Mouse (Mus musculus): ENCODE data around the gene Fbll1. TPM values are rescaled to one million over a fixed set of nuclear protein-coding genes. Genes with fewer than 3 reads are reported as not detected.

The Fbll1 gene
- not detected for polyA plus RNA-seq (2014; fragmentation: Illumina TruSeq; extraction: RNeasy Lipid Tissue Mini Kit (QIAGEN cat#74804); ENCODE audit: low read depth, low replicate concordance)

DNA sequence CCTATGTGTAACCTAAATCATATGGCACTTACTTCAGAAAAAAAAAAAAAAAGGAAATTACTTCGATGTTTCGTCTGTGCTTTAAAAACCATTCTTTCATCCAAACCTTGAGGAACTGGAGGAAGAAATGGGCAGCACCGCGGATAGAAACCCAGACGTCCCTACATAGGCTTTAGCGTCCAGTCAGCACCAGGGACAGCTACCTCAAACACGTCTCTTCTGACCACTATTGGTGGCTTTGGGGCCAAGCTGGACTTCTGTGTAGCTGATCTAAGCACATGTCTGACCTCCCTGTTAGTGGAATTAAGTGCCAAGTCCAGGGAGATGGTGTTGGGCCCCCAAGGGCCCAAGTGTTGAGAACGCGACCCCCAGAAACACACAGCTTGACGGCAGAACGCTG lies at the start of gene Fbll1:
Fbll1 (minus strand) TSS at position 11 of the 400 bp plus-strand sequence.

DNA sequence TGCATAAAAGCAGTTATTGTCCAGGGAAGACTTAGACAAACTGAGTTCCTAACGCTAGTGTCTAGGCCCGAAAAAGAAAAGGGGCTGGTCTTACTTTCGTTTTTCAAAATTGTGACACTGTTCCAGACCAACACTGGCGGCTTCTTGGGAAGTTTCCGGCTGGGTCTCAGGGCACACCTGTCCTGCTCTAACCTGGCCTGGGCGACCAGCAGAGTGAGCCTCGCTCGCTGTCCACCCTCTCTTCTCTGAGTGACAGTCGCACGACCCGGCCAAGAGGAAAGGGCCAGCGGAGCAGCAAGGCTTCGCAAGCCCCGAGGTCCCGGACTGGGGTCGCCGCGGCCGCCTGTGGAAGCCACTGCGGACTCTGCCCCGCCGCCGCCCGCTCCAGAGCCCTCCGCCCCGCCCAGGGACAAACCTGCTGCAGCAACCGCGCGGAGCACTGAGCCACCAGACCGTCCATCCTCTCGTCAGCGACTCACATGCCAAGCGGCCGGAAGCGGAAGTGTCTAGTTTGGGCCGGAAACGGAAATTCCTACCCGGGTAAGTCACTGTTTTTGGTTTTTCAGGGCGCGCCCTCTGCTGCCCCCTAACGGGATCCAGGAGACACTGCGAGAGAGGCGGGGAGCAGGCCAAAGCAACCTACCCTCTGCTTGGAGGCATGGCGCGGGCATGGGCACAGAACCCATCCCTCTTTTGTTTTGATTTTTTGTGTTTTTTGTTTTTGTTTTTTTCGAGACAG lies 35.5 kb upstream of the Fbll1 start, which contains the start of gene Rars:
Rars (minus strand) TSS at position 485 of the 739 bp plus-strand sequence.

DNA sequence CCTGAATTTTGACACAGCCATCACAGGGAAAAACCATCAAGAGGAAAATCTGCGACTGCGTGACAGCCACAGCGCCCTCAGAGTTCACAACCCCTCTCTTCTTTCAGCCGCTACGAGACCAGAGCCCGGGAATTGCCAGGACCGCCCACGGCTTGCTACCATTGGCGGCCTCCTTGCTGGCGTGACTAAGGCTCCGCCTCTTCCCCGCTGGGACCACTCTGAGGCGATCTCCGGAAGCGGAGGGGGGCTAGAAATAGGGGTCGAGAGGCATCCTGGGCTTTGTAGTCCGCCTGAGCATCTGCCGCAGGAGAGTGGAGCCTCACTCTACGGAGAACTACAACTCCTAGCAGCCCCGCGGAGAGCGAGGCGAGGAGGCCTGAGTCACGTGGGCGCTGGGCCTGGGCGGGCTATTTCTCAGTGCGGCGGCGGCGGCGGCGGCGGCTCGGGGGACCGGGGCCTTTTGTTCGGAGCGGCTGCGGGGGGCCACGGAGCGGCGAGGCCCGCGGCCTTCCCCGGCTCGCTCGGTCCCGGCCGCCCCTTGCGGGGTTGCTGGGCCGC lies 29.4 kb downstream of the Fbll1 start, which contains the start of gene Pank3:
Pank3 (plus strand) TSS at position 297 of the 558 bp plus-strand sequence.

Other genes with a start within 250 kb of the Fbll1 start
- gene Pank3, start 29.4 kb downstream of the Fbll1 start, polyA plus RNA-seq (2014; fragmentation: Illumina TruSeq; extraction: RNeasy Lipid Tissue Mini Kit (QIAGEN cat#74804); ENCODE audit: low read depth, low replicate concordance), result 58.7 TPM
- gene Rars, start 35.6 kb upstream of the Fbll1 start, polyA plus RNA-seq (2014; fragmentation: Illumina TruSeq; extraction: RNeasy Lipid Tissue Mini Kit (QIAGEN cat#74804); ENCODE audit: low read depth, low replicate concordance), result 41.5 TPM
- 63.7 TPM for gene Wwc1, start 181.6 kb upstream of the Fbll1 start, polyA plus RNA-seq (2014; fragmentation: Illumina TruSeq; extraction: RNeasy Lipid Tissue Mini Kit (QIAGEN cat#74804); ENCODE audit: low read depth, low replicate concordance)